Mouse (Mus musculus): ENCODE data around the gene Defa2. TPM values are rescaled to one million over a fixed set of nuclear protein-coding genes. Genes with fewer than 3 reads are reported as not detected.
"Not testable (repeated sequence)": the region's sequence is repeated elsewhere in the genome, so short reads cannot be mapped to it uniquely, and the experiment has no call there.

Defa2 gene
- polyA plus RNA-seq (2012; ENCODE audit: insufficient read depth, low replicate concordance), result not detected in 2 replicates

GRCm38 (mm10) chr8:21378215-21378614, at the start of gene Defa2:
TSS of gene Defa2 (plus strand) at chr8:21378515.
- not testable (repeated sequence) for H3K9me3 ChIP-seq; H3K4me1 ChIP-seq; H3K4me3 ChIP-seq (replicated peaks); H3K36me3 ChIP-seq (replicated peaks; ENCODE audit: low read length); H3K27me3 ChIP-seq (replicated peaks)

DNA sequence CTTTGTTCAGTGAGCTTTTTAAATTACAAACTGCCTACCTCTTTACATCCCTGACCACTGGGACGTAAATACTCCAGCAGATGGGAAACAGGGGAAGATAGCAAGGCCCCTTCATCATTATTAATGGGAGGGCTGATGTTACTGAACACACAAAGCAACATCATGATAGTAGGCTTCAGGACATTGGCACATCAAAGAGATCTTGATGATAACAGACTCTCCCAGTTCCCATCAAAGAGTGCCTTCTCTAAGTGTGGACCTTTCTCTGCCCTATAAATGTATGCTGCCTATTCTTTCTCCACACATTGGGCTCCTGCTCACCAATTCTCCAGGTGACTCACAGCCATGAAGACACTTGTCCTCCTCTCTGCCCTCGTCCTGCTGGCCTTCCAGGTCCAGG, 13.2 kb downstream of the Defa2 start, which contains the start of gene Defa33:
TSS of gene Defa33 (plus strand) at position 301 of the 400 bp plus-strand sequence.
- H3K36me3 ChIP-seq (replicated peaks; ENCODE audit: low read length); H3K4me3 ChIP-seq (replicated peaks); H3K9me3 ChIP-seq; H3K4me1 ChIP-seq; H3K27me3 ChIP-seq (replicated peaks): not testable (repeated sequence)

- H3K9me3 ChIP-seq; H3K27me3 ChIP-seq (replicated peaks); H3K36me3 ChIP-seq (replicated peaks; ENCODE audit: low read length); H3K4me1 ChIP-seq; H3K4me3 ChIP-seq (replicated peaks): not testable (repeated sequence)
These were observed 48.8 kb downstream of the Defa2 start, which contains the start of gene Defa36 for GRCm38 (mm10) chr8:21427111-21427510. TSS of gene Defa36 (plus strand) at chr8:21427411.

Other genes starting within 250 kb of the Defa2 start
- not detected in 2 replicates for gene Defa30, start 243.9 kb upstream of the Defa2 start, polyA plus RNA-seq (2012; ENCODE audit: insufficient read depth, low replicate concordance)
- gene Defa22, start 216.2 kb upstream of the Defa2 start, polyA plus RNA-seq (2012; ENCODE audit: insufficient read depth, low replicate concordance), result not detected in 2 replicates
- not detected in 2 replicates for gene Defa31, start 186.9 kb upstream of the Defa2 start, polyA plus RNA-seq (2012; ENCODE audit: insufficient read depth, low replicate concordance)
- not detected in 2 replicates for gene Gm15293, start 177.0 kb upstream of the Defa2 start, polyA plus RNA-seq (2012; ENCODE audit: insufficient read depth, low replicate concordance)
- not detected in 2 replicates for gene Gm15292, start 128.8 kb upstream of the Defa2 start, polyA plus RNA-seq (2012; ENCODE audit: insufficient read depth, low replicate concordance)
- gene Defa27, start 63.0 kb upstream of the Defa2 start, polyA plus RNA-seq (2012; ENCODE audit: insufficient read depth, low replicate concordance), result not detected in 2 replicates
- gene Defa29, start 51.5 kb upstream of the Defa2 start, polyA plus RNA-seq (2012; ENCODE audit: insufficient read depth, low replicate concordance), result not detected in 2 replicates
- gene Defa33, start 13.3 kb downstream of the Defa2 start, polyA plus RNA-seq (2012; ENCODE audit: insufficient read depth, low replicate concordance), result not detected in 2 replicates
- gene Defa36, start 48.9 kb downstream of the Defa2 start, polyA plus RNA-seq (2012; ENCODE audit: insufficient read depth, low replicate concordance), result not detected in 2 replicates
- not detected in 2 replicates for gene Gm7849, start 78.0 kb downstream of the Defa2 start, polyA plus RNA-seq (2012; ENCODE audit: insufficient read depth, low replicate concordance)
- not detected in 2 replicates for gene Defa20, start 130.7 kb downstream of the Defa2 start, polyA plus RNA-seq (2012; ENCODE audit: insufficient read depth, low replicate concordance)
- not detected in 2 replicates for gene Defa32, start 150.5 kb downstream of the Defa2 start, polyA plus RNA-seq (2012; ENCODE audit: insufficient read depth, low replicate concordance)
- gene Defa37, start 186.9 kb downstream of the Defa2 start, polyA plus RNA-seq (2012; ENCODE audit: insufficient read depth, low replicate concordance), result not detected in 2 replicates
- gene Defa28, start 204.5 kb downstream of the Defa2 start, polyA plus RNA-seq (2012; ENCODE audit: insufficient read depth, low replicate concordance), result not detected in 2 replicates
- gene Gm7861, start 216.0 kb downstream of the Defa2 start, polyA plus RNA-seq (2012; ENCODE audit: insufficient read depth, low replicate concordance), result not detected in 2 replicates
- gene Defa26, start 239.7 kb downstream of the Defa2 start, polyA plus RNA-seq (2012; ENCODE audit: insufficient read depth, low replicate concordance), result not detected in 2 replicates

Data from megakaryocyte, embryonic 14.5 days (primary cell).